17 mouse cellular contexts compared by ENCODE assay signal in the genomic region with DNA sequence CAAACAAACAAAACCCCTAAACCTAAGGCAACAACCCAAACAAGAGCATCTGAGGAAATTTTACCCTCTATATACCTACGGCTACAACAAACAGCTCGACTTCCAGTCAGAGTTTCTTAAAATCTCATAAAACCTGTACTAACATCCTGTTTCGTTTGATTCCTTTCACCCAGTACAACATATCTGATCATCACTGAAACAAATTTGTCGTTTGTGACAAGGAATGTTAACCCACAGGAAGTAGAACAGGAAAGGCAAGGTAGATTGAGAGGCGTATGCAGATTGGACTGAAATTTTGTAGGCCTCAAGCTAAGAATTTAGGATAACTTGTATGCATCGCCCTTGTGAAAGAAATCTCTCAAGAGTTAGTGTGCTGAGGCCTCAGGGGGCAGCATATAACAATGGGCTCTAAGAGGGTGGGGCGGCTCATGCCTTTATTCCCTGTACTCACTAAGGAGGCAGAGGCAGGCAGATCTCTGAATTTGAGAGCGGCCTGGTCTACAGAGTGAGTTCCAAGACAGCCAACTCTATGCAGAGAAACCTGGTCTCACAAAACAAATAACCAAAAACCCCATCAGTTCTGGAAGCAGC.
DNase-seq lines count a peak whose midpoint lies in the region; ATAC-seq lines count a peak whose summit lies in the region.
"Had no signal": no experiment of that assay in that cellular context is flagged by ENCODE, and none has a peak within 500 bp of the region (broad histone marks: within the 10 kb centered on the region; RNA-seq: fewer than 3 reads in every experiment).

No protein-coding gene starts in this region.

- ATAC-seq in activated CD4-positive, CD25-positive, alpha-beta regulatory T cell, adult 4 months = peak; percentile 63
- ATAC-seq: forebrain, embryonic 15.5 days; hindbrain, postnatal 0 days; intestine, embryonic 16.5 days had no signal

- DNase-seq in thymus, postnatal 25 days = peak; percentile 7
- DNase-seq in thymus, postnatal 36 days = no peak
- DNase-seq in ES-CJ7 (ENCODE audit: low read depth, low spot score) = peak; percentile 46
- DNase-seq in adrenal gland, postnatal 4 days (ENCODE audit: low spot score in 2 of 2) = no peak
- no peak for DNase-seq in lung, postnatal 36 days
- no peak for DNase-seq in left cerebral cortex, postnatal 25 days (ENCODE audit: low spot score in 2 of 2)
- DNase-seq: adrenal gland, adult 2 months; adrenal gland, postnatal 25 days; cerebellum, adult 2 months; cerebellum, postnatal 10 days; gastrocnemius, postnatal 36 days; heart, adult 11 months; heart, postnatal 10 days had no signal

- intact Hi-C loops in left cerebral cortex, postnatal 25 days (cut with DNase I) = no loop called here

Comparison
In these comparisons a context has a peak if more than half of its experiments do, and no peak if none do; other contexts are left out.
1. DNase-seq: peak in thymus, postnatal 25 days (single experiment) and ES-CJ7 (single experiment); none in thymus, postnatal 36 days (0 of 2), adrenal gland, postnatal 4 days (0 of 2), lung, postnatal 36 days (single experiment) and left cerebral cortex, postnatal 25 days (0 of 2).